Mouse (Mus musculus) neural tube, embryonic 10.5 days (tissue): ENCODE results near the gene Tspear.

Experiments
- DNase-seq: peaks from one replicate; pipeline ENCODE4 v3.0.0-alpha.2; 2017; ENCODE audit warnings: low spot score; ENCODE audit errors: extremely low spot score

Tspear gene

DNA sequence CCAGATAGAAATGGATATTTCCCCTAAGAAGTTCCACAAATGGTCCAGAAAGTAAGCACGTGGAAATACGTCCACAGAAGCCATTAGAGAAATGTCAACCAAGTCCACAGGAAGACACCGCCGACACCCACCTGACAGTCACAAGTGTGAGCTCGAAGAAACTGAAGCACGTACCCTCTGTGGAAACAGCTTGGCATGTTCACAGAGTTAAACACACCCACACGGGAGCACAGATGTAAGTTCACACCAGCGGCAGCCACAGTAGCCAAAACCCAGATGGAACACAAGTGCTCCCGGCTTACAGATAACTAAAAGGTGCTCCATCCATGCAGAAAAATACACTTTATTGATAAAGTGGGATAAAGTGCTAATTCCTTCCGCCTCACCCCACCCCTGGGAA lies 241.0 kb downstream of the Tspear start:
- no peak for DNase-seq
